Mouse (Mus musculus): ENCODE results near the gene Ccdc114. TPM values are rescaled to one million over a fixed set of nuclear protein-coding genes. Genes with fewer than 3 reads are reported as not detected.

The Ccdc114 gene
- polyA plus RNA-seq, 1 experiment = 10.2 TPM

- TF ChIP-seq POLR2A (IDR thresholded peaks at IDR 0.05; ENCODE audit: insufficient read depth, low read length) (no peak), CTCF (IDR thresholded peaks at IDR 0.05; ENCODE audit: low read depth, low read length) (no peak), EP300 (IDR thresholded peaks at IDR 0.05; ENCODE audit: insufficient read depth, low read depth, low read length) (no peak)
- no peak overlapping the region for H3K9ac ChIP-seq (ENCODE audit: low read depth, poor library complexity, severe bottlenecking)
- H3K36me3 ChIP-seq (ENCODE audit: control insufficient read depth, insufficient read depth, low read length, poor library complexity, severe bottlenecking) = no peaks in the 10 kb centered on the region
- no peak overlapping the region for H3K27ac ChIP-seq (ENCODE audit: insufficient read depth, low read length)
- no peaks in the 10 kb centered on the region for H3K4me1 ChIP-seq (ENCODE audit: control insufficient read depth, insufficient read depth, low read length)
- H3K9me3 ChIP-seq (replicated peaks; ENCODE audit: control insufficient read depth, insufficient read depth, low read length, poor library complexity, severe bottlenecking) = peaks cover 2% of the 10 kb centered on the region; the same call in 1 of the 2 replicates
- H3K4me3 ChIP-seq (ENCODE audit: low read depth, low read length) = no peak overlapping the region
- H3K27me3 ChIP-seq (ENCODE audit: control insufficient read depth, insufficient read depth, low read length, poor library complexity, severe bottlenecking) = no peaks in the 10 kb centered on the region
Observed at GRCm38 (mm10) chr7:45949061-45949460, 25.2 kb downstream of the Ccdc114 start.

DNA sequence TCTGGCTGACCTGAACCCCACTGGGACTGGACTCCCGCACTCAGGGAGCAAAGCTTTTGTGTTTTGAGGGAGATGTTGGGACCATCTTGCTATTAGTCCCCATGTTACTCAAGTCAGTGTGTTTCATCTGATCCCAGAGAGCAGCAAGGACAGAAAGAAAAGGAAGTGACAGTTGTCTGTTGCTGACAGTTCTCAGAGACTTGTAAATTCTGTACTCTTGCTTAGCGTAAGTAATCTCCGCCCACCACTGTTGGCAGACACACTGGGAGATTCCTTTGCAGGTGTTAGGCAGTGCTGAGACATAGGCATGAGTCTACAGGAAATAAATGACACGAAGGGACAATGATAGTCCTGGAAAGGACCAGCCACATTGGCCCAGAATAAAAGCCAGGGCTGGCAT, 32.7 kb downstream of the Ccdc114 start:
- Histone ChIP-seq H3K27ac (ENCODE audit: insufficient read depth, low read length) (no peak overlapping the region), H3K9me3 (replicated peaks; ENCODE audit: control insufficient read depth, insufficient read depth, low read length, poor library complexity, severe bottlenecking) (peaks cover 2% of the 10 kb centered on the region; the same call in 1 of the 2 replicates), H3K27me3 (ENCODE audit: control insufficient read depth, insufficient read depth, low read length, poor library complexity, severe bottlenecking) (no peaks in the 10 kb centered on the region), H3K36me3 (ENCODE audit: control insufficient read depth, insufficient read depth, low read length, poor library complexity, severe bottlenecking) (no peaks in the 10 kb centered on the region), H3K9ac (ENCODE audit: low read depth, poor library complexity, severe bottlenecking) (no peak overlapping the region), H3K4me3 (ENCODE audit: low read depth, low read length) (no peak overlapping the region), H3K4me1 (ENCODE audit: control insufficient read depth, insufficient read depth, low read length) (no peaks in the 10 kb centered on the region)
- TF ChIP-seq CTCF (IDR thresholded peaks at IDR 0.05; ENCODE audit: low read depth, low read length) (no peak), POLR2A (IDR thresholded peaks at IDR 0.05; ENCODE audit: insufficient read depth, low read length) (no peak), EP300 (IDR thresholded peaks at IDR 0.05; ENCODE audit: insufficient read depth, low read depth, low read length) (no peak)

- Histone ChIP-seq H3K9me3 (replicated peaks; ENCODE audit: control insufficient read depth, insufficient read depth, low read length, poor library complexity, severe bottlenecking) (no peaks in the 10 kb centered on the region), H3K27ac (ENCODE audit: insufficient read depth, low read length) (no peak overlapping the region), H3K9ac (ENCODE audit: low read depth, poor library complexity, severe bottlenecking) (no peak overlapping the region), H3K36me3 (ENCODE audit: control insufficient read depth, insufficient read depth, low read length, poor library complexity, severe bottlenecking) (no peaks in the 10 kb centered on the region), H3K4me1 (ENCODE audit: control insufficient read depth, insufficient read depth, low read length) (no peaks in the 10 kb centered on the region), H3K4me3 (ENCODE audit: low read depth, low read length) (no peak overlapping the region), H3K27me3 (ENCODE audit: control insufficient read depth, insufficient read depth, low read length, poor library complexity, severe bottlenecking) (no peaks in the 10 kb centered on the region)
- TF ChIP-seq EP300 (IDR thresholded peaks at IDR 0.05; ENCODE audit: insufficient read depth, low read depth, low read length) = no peak
- no peak for TF ChIP-seq CTCF (IDR thresholded peaks at IDR 0.05; ENCODE audit: low read depth, low read length)
- no peak for TF ChIP-seq POLR2A (IDR thresholded peaks at IDR 0.05; ENCODE audit: insufficient read depth, low read length)
Observed at GRCm38 (mm10) chr7:45971831-45972723, 48.2 kb downstream of the Ccdc114 start.

DNA sequence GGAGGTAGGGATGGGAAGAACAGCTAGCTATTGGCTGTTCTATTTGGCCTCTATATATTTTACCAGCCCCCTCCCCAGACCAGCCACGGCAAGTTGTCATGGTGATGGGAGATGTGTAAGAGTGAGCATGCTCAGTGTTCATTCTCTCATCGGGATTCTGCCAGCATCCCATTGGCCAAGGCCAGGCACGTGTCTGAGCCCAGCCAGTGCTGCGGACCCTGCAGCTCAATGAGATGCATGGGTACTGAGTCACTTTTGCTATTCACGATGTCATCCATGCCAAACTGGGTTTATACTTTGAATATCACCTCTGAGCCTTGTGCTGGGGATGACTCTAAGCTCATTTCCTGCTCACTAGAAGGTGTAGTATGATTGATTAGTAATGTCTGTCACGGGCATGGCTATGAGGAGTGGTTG, 49.4 kb downstream of the Ccdc114 start:
- H3K4me3 ChIP-seq (ENCODE audit: low read depth, low read length) = no peak overlapping the region
- no peaks in the 10 kb centered on the region for H3K9me3 ChIP-seq (replicated peaks; ENCODE audit: control insufficient read depth, insufficient read depth, low read length, poor library complexity, severe bottlenecking)
- no peak overlapping the region for H3K9ac ChIP-seq (ENCODE audit: low read depth, poor library complexity, severe bottlenecking)
- no peaks in the 10 kb centered on the region for H3K4me1 ChIP-seq (ENCODE audit: control insufficient read depth, insufficient read depth, low read length)
- TF ChIP-seq POLR2A (IDR thresholded peaks at IDR 0.05; ENCODE audit: insufficient read depth, low read length) = no peak
- no peak for TF ChIP-seq CTCF (IDR thresholded peaks at IDR 0.05; ENCODE audit: low read depth, low read length)
- TF ChIP-seq EP300 (IDR thresholded peaks at IDR 0.05; ENCODE audit: insufficient read depth, low read depth, low read length) = no peak
- H3K36me3 ChIP-seq (ENCODE audit: control insufficient read depth, insufficient read depth, low read length, poor library complexity, severe bottlenecking) = no peaks in the 10 kb centered on the region
- H3K27me3 ChIP-seq (ENCODE audit: control insufficient read depth, insufficient read depth, low read length, poor library complexity, severe bottlenecking) = no peaks in the 10 kb centered on the region
- no peak overlapping the region for H3K27ac ChIP-seq (ENCODE audit: insufficient read depth, low read length)

DNA sequence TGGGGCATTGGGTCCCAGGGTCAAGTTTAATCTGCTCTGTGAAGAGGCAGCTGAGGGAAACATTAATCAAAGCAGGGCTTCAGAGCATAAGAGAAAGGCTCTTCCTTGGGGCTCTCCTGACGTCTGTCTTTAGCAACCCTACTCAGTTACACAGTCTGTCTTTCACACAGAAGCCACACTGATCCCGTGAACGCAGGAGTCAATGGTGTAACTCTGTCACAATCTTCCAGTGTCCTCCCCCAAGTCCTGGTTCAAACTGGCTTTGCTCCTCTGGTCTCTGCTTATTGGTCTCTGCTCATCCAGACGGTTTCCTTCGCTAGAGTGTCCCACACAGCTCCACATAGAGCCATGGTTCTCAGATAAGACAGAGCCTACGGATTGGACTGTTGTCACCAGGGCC, 50.2 kb downstream of the Ccdc114 start:
- H3K36me3 ChIP-seq (ENCODE audit: control insufficient read depth, insufficient read depth, low read length, poor library complexity, severe bottlenecking) = no peaks in the 10 kb centered on the region
- H3K4me3 ChIP-seq (ENCODE audit: low read depth, low read length) = no peak overlapping the region
- no peak for TF ChIP-seq POLR2A (IDR thresholded peaks at IDR 0.05; ENCODE audit: insufficient read depth, low read length)
- TF ChIP-seq CTCF (IDR thresholded peaks at IDR 0.05; ENCODE audit: low read depth, low read length) = no peak
- no peak for TF ChIP-seq EP300 (IDR thresholded peaks at IDR 0.05; ENCODE audit: insufficient read depth, low read depth, low read length)
- no peaks in the 10 kb centered on the region for H3K4me1 ChIP-seq (ENCODE audit: control insufficient read depth, insufficient read depth, low read length)
- no peaks in the 10 kb centered on the region for H3K9me3 ChIP-seq (replicated peaks; ENCODE audit: control insufficient read depth, insufficient read depth, low read length, poor library complexity, severe bottlenecking)
- H3K9ac ChIP-seq (ENCODE audit: low read depth, poor library complexity, severe bottlenecking) = no peak overlapping the region
- no peak overlapping the region for H3K27ac ChIP-seq (ENCODE audit: insufficient read depth, low read length)
- no peaks in the 10 kb centered on the region for H3K27me3 ChIP-seq (ENCODE audit: control insufficient read depth, insufficient read depth, low read length, poor library complexity, severe bottlenecking)

GRCm38 (mm10) chr7:45974512-45974911, 50.6 kb downstream of the Ccdc114 start:
- no peak overlapping the region for H3K4me3 ChIP-seq (ENCODE audit: low read depth, low read length)
- TF ChIP-seq EP300 (IDR thresholded peaks at IDR 0.05; ENCODE audit: insufficient read depth, low read depth, low read length) (no peak), POLR2A (IDR thresholded peaks at IDR 0.05; ENCODE audit: insufficient read depth, low read length) (no peak), CTCF (IDR thresholded peaks at IDR 0.05; ENCODE audit: low read depth, low read length) (no peak)
- H3K9ac ChIP-seq (ENCODE audit: low read depth, poor library complexity, severe bottlenecking) = no peak overlapping the region
- no peaks in the 10 kb centered on the region for H3K4me1 ChIP-seq (ENCODE audit: control insufficient read depth, insufficient read depth, low read length)
- no peaks in the 10 kb centered on the region for H3K27me3 ChIP-seq (ENCODE audit: control insufficient read depth, insufficient read depth, low read length, poor library complexity, severe bottlenecking)
- H3K36me3 ChIP-seq (ENCODE audit: control insufficient read depth, insufficient read depth, low read length, poor library complexity, severe bottlenecking) = no peaks in the 10 kb centered on the region
- no peak overlapping the region for H3K27ac ChIP-seq (ENCODE audit: insufficient read depth, low read length)
- H3K9me3 ChIP-seq (replicated peaks; ENCODE audit: control insufficient read depth, insufficient read depth, low read length, poor library complexity, severe bottlenecking) = no peaks in the 10 kb centered on the region

Data from ES-Bruce4 (cell line).